Mouse (Mus musculus) cerebellum, adult 2 months (tissue): ENCODE measurements around the gene Tmem108.

Experiments used
- CTCF ChIP-seq: fragments of 200-500 bp; IDR thresholded peaks from 2 replicates; pipeline ENCODE4 v1.5.1; 2011; ENCODE audit warnings: low read depth, mild to moderate bottlenecking, control low read depth, low read length, moderate library complexity, borderline replicate concordance; ENCODE audit not compliant: insufficient read depth
- POLR2A ChIP-seq: fragments of 200-500 bp; IDR thresholded peaks from 2 replicates; pipeline ENCODE4 v1.6.1; 2011; ENCODE audit warnings: low read length, control low read depth, borderline replicate concordance; ENCODE audit not compliant: insufficient read depth

DNA sequence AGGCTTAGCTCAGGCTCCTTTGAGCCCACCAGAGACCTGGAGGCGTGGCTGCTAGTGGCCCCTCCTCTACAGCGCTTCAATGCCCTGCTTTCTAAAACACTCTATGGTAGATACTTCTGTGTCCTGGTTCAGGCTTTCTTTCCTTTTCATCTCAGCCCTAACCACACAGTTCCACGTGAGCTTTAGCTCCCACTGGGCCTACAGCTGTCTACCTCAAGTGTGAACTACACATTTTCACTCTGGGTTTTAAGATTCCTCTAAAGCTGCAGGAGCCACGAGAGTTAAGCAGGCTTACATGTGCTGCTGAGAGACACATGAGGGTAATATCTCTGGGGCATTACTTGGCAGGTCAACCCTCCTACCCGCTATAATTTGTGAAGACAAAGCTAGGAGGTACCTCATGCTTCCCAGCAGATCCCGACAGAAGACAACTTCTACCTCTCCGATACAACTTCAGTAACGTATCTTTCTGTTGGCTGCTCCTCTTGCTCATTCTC, 134.2 kb downstream of the Tmem108 start:
- TF ChIP-seq CTCF, result no peak
- TF ChIP-seq POLR2A, result no peak
